Mouse (Mus musculus) embryonic facial prominence, embryonic 12.5 days (tissue): ENCODE data around the gene Srcin1. TPM values are rescaled to one million over a fixed set of nuclear protein-coding genes. Genes with fewer than 3 reads are reported as not detected.

Source experiments
- ATAC-seq: fragments of 200-750 bp; cut with Nextera tagmentation; 2 replicates; pipeline ENCODE4 v1.8.0; 2017; ENCODE audit not compliant: insufficient number of reproducible peaks, insufficient read depth, low FRiP score, low TSS enrichment
- H3K27ac ChIP-seq: fragments of 300-500 bp; sonication (generic); 2 replicates; pipeline ENCODE4 v1.5.1; 2016; ENCODE audit warnings: mild to moderate bottlenecking
- H3K27me3 ChIP-seq: fragments of 300-500 bp; sonication (generic); 2 replicates; pipeline ENCODE4 v1.6.1; 2016; ENCODE audit warnings: mild to moderate bottlenecking, moderate library complexity
- H3K36me3 ChIP-seq: fragments of 300-500 bp; sonication (generic); 2 replicates; pipeline ENCODE4 v1.6.1; 2016; ENCODE audit warnings: mild to moderate bottlenecking
- H3K4me1 ChIP-seq: fragments of 300-500 bp; sonication (generic); 2 replicates; pipeline ENCODE4 v1.6.1; 2016
- H3K4me2 ChIP-seq: fragments of 300-500 bp; sonication (generic); replicated peaks from 2 replicates; pipeline ENCODE4 v1.6.1; 2016; ENCODE audit warnings: mild to moderate bottlenecking, moderate library complexity
- H3K4me3 ChIP-seq: fragments of 300-500 bp; sonication (generic); 2 replicates; pipeline ENCODE4 v1.5.1; 2016; ENCODE audit warnings: mild to moderate bottlenecking
- H3K9ac ChIP-seq: fragments of 300-500 bp; sonication (generic); 2 replicates; pipeline ENCODE4 v1.6.1; 2016; ENCODE audit warnings: mild to moderate bottlenecking, moderate library complexity
- H3K9me3 ChIP-seq: fragments of 300-500 bp; sonication (generic); 2 replicates; pipeline ENCODE4 v1.6.1; 2016; ENCODE audit warnings: mild to moderate bottlenecking, moderate library complexity
- WGBS: fragments of 180-500 bp; shearing (Covaris S2); methylation state at CpG from one replicate; pipeline ENCODE4 v1.1.7; 2016; 5-methylcytosine and 5-hydroxymethylcytosine counted together
- polyA plus RNA-seq: library from polyadenylated mRNA; unstranded; fragments of >200 nt; fragmentation: Nextera tagmentation; extraction: Ambion mirVana; gene quantifications from 2 replicates; pipeline ENCODE4 v1.2.1, GENCODE M21; 2016

The Srcin1 gene
- polyA plus RNA-seq, 1 experiment from 2014 or later, result 1.00 TPM

DNA sequence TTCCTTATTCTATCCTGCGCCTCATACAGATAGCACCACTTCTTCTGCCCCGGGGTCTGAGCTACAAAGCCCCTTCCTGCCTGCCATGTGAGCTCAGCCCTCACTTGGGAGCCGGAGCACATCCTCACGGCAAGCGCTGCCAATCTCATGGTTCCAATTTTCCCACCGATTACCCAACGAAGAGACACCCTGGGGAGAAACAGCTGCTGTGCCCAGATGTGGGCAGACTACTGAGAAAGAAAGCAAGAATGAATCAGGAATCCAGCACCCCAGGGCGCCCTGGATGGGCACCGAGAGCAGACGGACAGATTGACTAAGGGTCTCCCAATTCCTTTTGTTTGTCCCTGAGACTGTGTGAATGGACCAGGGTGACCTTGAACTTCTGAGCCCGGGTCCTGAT, 8.5 kb downstream of the Srcin1 start:
- Histone ChIP-seq H3K4me1 (peaks cover 44% of the 10 kb centered on the region), H3K27me3 (peaks cover 81% of the 10 kb centered on the region), H3K36me3 (no peaks in the 10 kb centered on the region), H3K4me3 (no peak overlapping the region), H3K4me2 (no peak overlapping the region), H3K9ac (no peak overlapping the region), H3K27ac (no peak overlapping the region), H3K9me3 (no peaks in the 10 kb centered on the region)
- no peak for ATAC-seq
- 10% methylated on average over 11 of the region's 11 CpGs for WGBS

DNA sequence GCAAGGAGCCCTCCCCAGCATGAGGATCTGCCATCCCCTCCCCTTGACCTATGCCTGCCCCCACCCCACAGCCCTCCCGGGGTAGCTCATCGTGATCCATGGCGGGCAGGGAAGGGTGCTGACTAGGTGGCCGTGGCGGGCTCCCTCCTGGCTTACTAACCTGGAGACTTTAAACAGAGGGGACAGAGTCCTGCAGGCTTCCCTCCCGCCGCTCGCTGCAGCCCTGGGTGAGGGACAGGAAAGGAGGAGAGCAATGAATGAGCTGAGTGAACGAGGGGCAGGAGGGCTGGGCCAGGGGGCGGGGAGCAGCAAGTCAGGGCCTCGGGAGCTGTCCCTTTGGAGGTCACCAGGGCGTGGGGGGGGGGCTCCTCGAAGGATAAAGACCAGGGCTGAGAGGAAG, 9.4 kb downstream of the Srcin1 start:
- no peaks in the 10 kb centered on the region for H3K9me3 ChIP-seq
- peaks cover 81% of the 10 kb centered on the region for H3K27me3 ChIP-seq
- no peak overlapping the region for H3K4me3 ChIP-seq
- H3K27ac ChIP-seq, result no peak overlapping the region
- 0 out of 2 replicates have a peak overlapping the region, but pooled peaks have one; percentile 4 for H3K9ac ChIP-seq
- 0 out of 2 replicates have a peak overlapping the region, but pooled peaks have one; percentile 9 for H3K4me2 ChIP-seq
- no peaks in the 10 kb centered on the region for H3K36me3 ChIP-seq
- WGBS, result under 1% methylated on average over 13 of the region's 13 CpGs
- peaks cover 36% of the 10 kb centered on the region for H3K4me1 ChIP-seq
- ATAC-seq, result no peak

DNA sequence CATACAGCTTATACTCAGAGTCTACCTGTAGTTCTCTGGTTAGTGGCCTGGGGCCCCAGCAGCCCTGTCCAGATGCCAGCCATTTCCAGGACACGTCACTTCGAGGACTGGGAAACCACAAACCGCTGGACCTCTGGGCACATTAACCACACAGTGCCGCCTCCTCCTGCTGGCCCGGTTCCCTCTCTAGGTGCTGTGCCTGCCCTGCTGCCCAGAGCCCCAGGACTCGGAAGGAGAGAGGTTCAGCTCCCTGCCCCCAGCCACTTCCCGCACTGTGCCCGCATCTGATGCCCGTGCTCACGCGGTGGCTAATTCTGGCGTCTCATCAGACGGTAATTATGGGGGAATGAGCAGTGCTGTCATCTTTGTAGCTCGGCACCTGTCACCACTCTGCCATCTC, 12.3 kb downstream of the Srcin1 start:
- Histone ChIP-seq H3K36me3 (no peaks in the 10 kb centered on the region), H3K4me2 (no peak overlapping the region), H3K4me1 (peaks cover 41% of the 10 kb centered on the region), H3K9ac (no peak overlapping the region), H3K27ac (no peak overlapping the region), H3K4me3 (no peak overlapping the region), H3K9me3 (no peaks in the 10 kb centered on the region), H3K27me3 (peaks cover 83% of the 10 kb centered on the region)
- 51% methylated on average over 14 of the region's 14 CpGs for WGBS
- no peak for ATAC-seq

DNA sequence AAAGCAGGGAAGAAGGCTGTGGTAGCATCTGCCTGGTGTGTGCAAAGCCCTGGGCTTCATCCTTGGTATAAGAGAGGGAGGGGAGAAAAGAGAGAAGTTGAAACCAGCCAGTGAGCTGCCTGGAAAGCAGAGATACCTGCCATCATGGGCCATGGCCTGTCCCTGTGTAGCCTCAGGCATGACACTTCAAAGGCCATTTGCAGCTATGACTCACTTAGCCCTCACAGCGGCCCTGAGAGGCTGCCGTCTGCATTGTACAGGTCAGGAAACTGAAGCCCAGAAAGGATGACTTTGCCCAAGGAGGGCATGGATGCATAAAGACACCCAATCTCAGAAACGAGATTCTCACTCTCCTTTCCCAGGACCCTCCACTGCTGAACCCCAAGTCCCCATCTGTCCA, 13.4 kb downstream of the Srcin1 start:
- H3K27me3 ChIP-seq, result peaks cover 78% of the 10 kb centered on the region
- H3K36me3 ChIP-seq, result no peaks in the 10 kb centered on the region
- no peak for ATAC-seq
- H3K4me2 ChIP-seq, result no peak overlapping the region
- WGBS, result 45% methylated on average over 3 of the region's 3 CpGs
- no peak overlapping the region for H3K27ac ChIP-seq
- peaks cover 45% of the 10 kb centered on the region for H3K4me1 ChIP-seq
- H3K4me3 ChIP-seq, result no peak overlapping the region
- H3K9me3 ChIP-seq, result no peaks in the 10 kb centered on the region
- H3K9ac ChIP-seq, result no peak overlapping the region

DNA sequence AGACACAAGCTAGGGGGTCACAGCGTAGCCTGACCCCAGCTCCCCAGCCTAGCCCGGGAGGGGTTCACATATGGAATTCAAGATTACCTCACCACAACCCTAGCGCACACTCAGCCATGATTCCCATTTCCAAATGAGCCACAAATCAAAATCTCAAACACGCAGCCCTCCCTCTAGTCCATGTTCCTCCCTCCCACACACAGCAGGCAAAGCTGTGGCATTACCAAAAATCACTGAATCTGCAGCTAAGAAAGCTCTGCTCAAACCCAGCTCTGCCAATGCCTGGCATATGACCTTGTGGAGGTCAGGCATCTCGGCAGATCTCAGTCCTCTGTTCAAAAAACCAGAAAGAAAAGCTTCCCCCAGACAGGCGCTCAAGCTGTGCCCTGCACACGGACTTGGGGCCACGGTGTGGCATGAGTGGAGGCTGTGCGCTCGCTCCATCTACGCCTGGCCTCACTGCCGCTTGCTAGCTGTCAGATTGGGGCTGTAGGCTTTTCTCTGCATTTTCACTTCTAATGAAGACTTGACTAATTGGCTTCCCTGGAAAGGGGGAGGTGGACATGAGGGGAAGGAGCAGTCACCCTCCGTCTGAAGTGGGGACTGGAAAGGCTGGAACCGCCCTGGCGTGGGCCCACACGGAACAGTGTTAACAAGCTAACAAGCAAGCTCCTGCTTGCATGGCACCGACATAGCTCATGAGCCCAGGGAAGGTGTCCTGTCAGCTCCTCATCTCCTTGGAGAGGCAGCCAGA, 15.6 kb downstream of the Srcin1 start:
- H3K9me3 ChIP-seq, result no peaks in the 10 kb centered on the region
- no peak for ATAC-seq
- peaks cover 64% of the 10 kb centered on the region for H3K27me3 ChIP-seq
- H3K9ac ChIP-seq, result no peak overlapping the region
- WGBS, result 24% methylated on average over 17 of the region's 17 CpGs
- no peak overlapping the region for H3K4me3 ChIP-seq
- H3K4me1 ChIP-seq, result peaks cover 36% of the 10 kb centered on the region
- H3K4me2 ChIP-seq, result no peak overlapping the region
- no peaks in the 10 kb centered on the region for H3K36me3 ChIP-seq
- H3K27ac ChIP-seq, result no peak overlapping the region

DNA sequence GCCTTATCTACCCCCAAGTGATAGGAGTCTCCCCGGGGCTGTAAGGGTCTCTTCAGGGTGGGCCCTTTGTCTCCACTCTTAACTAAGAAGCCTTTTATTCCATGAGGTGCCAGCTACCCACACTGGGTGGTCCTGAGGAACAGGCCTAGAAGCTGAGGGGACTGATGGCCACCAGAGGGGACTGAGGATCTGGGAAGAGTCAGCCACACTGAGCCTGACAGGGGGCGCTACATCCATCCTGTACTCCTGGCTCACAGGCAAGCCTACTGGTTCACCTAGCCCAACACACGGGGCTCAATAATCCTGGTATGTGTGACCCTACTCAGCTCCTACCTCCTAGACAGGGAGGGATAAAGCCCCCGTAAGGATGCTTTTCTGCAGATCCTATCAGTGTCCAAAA, 16.4 kb downstream of the Srcin1 start:
- Histone ChIP-seq H3K9ac (no peak overlapping the region), H3K27me3 (peaks cover 56% of the 10 kb centered on the region), H3K4me1 (peaks cover 36% of the 10 kb centered on the region), H3K36me3 (no peaks in the 10 kb centered on the region), H3K4me2 (no peak overlapping the region), H3K4me3 (no peak overlapping the region), H3K27ac (no peak overlapping the region), H3K9me3 (no peaks in the 10 kb centered on the region)
- no peak for ATAC-seq
- 40% methylated on average over 4 of the region's 4 CpGs for WGBS

DNA sequence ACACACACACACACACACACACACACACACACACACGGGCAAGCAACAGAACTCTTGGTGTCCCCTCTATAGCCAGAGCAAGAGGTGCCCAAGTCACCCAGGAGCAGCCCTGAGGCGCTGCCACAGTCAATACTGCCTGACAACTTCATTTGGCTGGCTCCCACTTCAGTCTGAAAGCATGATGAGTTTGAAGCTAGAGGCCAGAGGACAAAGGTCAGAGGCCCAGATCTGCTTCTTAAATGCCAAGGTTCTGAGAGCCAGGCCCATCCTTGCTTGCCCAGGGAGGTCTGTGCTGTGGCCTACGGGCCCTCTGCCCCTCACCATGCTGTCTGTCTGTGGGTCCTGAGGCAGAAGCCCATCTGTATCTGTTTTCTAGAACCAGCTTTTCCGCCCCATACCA, 18.1 kb downstream of the Srcin1 start:
- Histone ChIP-seq H3K36me3 (no peaks in the 10 kb centered on the region), H3K27me3 (peaks cover 43% of the 10 kb centered on the region), H3K9ac (no peak overlapping the region), H3K9me3 (no peaks in the 10 kb centered on the region), H3K4me3 (no peak overlapping the region), H3K27ac (no peak overlapping the region), H3K4me2 (no peak overlapping the region), H3K4me1 (peaks cover 42% of the 10 kb centered on the region)
- ATAC-seq, result no peak
- 51% methylated on average over 4 of the region's 4 CpGs for WGBS

DNA sequence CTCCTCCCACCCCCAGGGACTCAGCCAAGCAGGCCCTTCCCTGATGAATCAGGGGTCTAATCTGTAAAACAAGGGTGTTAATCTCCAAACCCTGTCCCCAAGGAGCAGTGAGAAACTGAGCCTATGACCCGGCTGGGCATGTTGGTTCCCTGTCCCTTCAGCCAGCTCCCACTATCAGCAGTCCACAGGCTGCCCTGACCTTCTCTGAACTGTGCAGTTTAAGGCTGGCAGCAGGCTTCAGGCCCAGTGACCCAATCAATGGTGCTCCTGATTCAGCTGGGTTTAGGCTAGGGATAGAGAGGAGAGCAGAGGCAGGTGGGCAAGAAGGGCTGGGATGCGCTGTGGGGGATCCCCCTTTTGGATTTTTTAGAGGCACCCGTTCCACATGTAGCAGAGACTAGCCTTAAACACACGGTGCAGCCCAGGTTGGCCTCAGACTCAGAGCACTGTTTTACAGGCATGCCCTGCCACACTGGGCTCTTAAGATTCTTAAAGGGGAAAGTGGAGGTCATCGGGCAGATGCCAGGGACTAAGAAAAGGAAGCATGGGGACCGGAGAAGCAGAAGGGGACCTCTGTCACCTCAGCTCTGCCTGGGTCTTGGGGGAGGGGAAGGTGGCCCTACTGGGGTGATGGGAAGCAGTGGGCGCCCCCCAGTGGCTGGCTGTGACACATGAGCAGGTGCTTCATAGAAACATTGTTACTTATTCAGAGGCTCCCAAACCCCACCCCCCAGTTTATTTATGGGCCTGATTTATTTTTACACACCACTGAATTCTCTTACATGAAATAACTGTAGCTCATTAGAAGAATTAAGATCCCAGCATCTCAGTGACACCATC, 19.2 kb downstream of the Srcin1 start:
- H3K4me1 ChIP-seq, result peaks cover 51% of the 10 kb centered on the region
- H3K27me3 ChIP-seq, result peaks cover 43% of the 10 kb centered on the region
- no peak overlapping the region for H3K27ac ChIP-seq
- H3K9ac ChIP-seq, result no peak overlapping the region
- no peak overlapping the region for H3K4me3 ChIP-seq
- H3K4me2 ChIP-seq, result no peak overlapping the region
- ATAC-seq, result no peak
- no peaks in the 10 kb centered on the region for H3K36me3 ChIP-seq
- H3K9me3 ChIP-seq, result no peaks in the 10 kb centered on the region
- 9% methylated on average over 7 of the region's 7 CpGs for WGBS

DNA sequence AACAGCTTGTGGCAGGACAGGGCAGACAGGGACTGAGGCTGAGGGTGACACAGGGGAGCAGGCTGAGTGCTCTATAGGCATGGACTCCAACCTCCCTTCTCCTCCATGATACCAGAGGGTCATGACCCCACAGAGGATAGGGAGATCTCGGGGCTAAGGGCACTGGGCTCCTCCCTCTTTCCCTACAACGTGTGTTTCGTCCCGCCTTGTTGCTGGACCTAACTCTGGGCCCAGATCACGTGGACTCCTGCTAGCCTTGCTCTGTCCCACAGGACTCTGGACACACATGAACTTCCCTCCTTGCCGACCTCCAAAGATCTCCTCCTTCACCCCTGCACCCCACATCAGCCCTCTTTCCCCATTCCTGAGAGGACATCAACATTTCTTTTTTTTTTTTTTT, 20.8 kb downstream of the Srcin1 start:
- ATAC-seq, result no peak
- Histone ChIP-seq H3K4me2 (no peak overlapping the region), H3K4me3 (no peak overlapping the region), H3K27ac (no peak overlapping the region), H3K4me1 (peaks cover 44% of the 10 kb centered on the region), H3K36me3 (no peaks in the 10 kb centered on the region), H3K9ac (no peak overlapping the region), H3K9me3 (no peaks in the 10 kb centered on the region), H3K27me3 (peaks cover 44% of the 10 kb centered on the region)
- WGBS, result 38% methylated on average over 6 of the region's 6 CpGs

DNA sequence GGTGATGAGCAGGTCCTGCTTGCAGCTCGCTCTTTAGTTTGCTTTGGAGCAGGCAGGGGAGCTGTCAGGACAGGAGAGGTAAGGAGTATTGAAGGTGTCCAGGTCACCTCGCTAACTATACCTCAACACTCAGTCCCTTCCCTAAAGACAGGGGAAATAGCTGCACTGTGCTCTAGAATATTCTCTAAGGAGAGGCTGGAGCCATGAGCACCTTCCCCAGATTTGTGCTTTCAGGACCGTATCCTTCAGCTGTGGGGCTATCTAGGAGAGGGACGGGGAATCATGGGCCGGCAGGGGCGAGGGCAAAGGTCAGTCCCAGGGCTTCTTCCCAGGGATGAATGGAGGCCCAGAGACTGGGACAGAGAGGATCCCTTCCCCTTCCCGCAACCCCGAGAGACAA, 23.8 kb downstream of the Srcin1 start:
- no peak overlapping the region for H3K4me3 ChIP-seq
- WGBS, result 10% methylated on average over 8 of the region's 8 CpGs
- no peak overlapping the region for H3K27ac ChIP-seq
- ATAC-seq, result no peak
- no peaks in the 10 kb centered on the region for H3K9me3 ChIP-seq
- no peak overlapping the region for H3K9ac ChIP-seq
- peaks cover 25% of the 10 kb centered on the region for H3K4me1 ChIP-seq
- no peaks in the 10 kb centered on the region for H3K36me3 ChIP-seq
- H3K27me3 ChIP-seq, result peaks cover 66% of the 10 kb centered on the region
- no peak overlapping the region for H3K4me2 ChIP-seq

DNA sequence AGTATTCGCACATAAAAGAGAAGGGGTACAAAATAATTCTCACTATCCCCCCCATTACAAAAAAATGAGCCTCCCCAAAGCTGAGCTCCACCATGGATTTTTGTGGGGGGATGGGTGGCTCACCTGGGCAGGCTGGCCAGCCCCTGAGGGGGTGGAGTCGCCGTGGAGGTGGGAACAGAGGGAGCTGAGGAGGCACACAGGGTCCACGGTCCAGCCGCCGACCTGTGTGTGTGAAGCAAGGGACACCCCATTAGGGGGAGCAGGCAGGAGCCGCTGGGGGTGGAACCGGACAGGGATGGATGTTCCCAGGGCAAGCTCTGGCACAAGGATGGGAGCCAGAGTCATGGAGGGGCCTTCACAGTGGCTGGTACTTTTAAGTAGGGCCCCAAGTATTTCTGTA, 27.2 kb downstream of the Srcin1 start:
- no peak overlapping the region for H3K27ac ChIP-seq
- WGBS, result 42% methylated on average over 8 of the region's 8 CpGs

More for the DNA sequence above, 27.2 kb downstream of the Srcin1 start:
- peaks cover 91% of the 10 kb centered on the region for H3K27me3 ChIP-seq
- H3K9me3 ChIP-seq, result no peaks in the 10 kb centered on the region
- no peak for ATAC-seq
- no peak overlapping the region for H3K9ac ChIP-seq
- H3K36me3 ChIP-seq, result no peaks in the 10 kb centered on the region
- H3K4me2 ChIP-seq, result no peak overlapping the region
- H3K4me1 ChIP-seq, result peaks cover 30% of the 10 kb centered on the region
- no peak overlapping the region for H3K4me3 ChIP-seq
